Mouse (Mus musculus) liver, adult 2 months (tissue): ENCODE measurements around the gene Hoxd13. TPM values are rescaled to one million over a fixed set of nuclear protein-coding genes. Genes with fewer than 3 reads are reported as not detected.

Source experiments
- DNase-seq: peaks from one replicate; pipeline ENCODE4 v3.0.0-alpha.2; 2011; ENCODE audit warnings: low read depth, low spot score; ENCODE audit errors: extremely low read depth
- H3K27ac ChIP-seq: fragments of 200-500 bp; replicated peaks from 2 replicates; pipeline ENCODE4 v1.5.1; 2012; ENCODE audit warnings: low read depth, mild to moderate bottlenecking, control low read depth, inconsistent platforms, low read length; ENCODE audit not compliant: insufficient read depth
- H3K27me3 ChIP-seq: fragments of 200-500 bp; 2 replicates; pipeline ENCODE4 v1.6.1; 2012; ENCODE audit warnings: mild to moderate bottlenecking, moderate library complexity, low read length, inconsistent platforms; ENCODE audit not compliant: control insufficient read depth, insufficient read depth
- H3K36me3 ChIP-seq: fragments of 200-500 bp; 2 replicates; pipeline ENCODE4 v1.6.1; 2012; ENCODE audit warnings: low read length, inconsistent platforms; ENCODE audit not compliant: control insufficient read depth, insufficient read depth
- H3K4me1 ChIP-seq: fragments of 200-500 bp; 2 replicates; pipeline ENCODE4 v1.6.1; 2011; ENCODE audit warnings: low read length; ENCODE audit not compliant: control insufficient read depth, insufficient read depth
- H3K4me3 ChIP-seq: fragments of 200-500 bp; 2 replicates; pipeline ENCODE4 v1.5.1; 2011; ENCODE audit warnings: low read depth, mild to moderate bottlenecking, control low read depth, low read length, moderate library complexity; ENCODE audit not compliant: insufficient read depth
- H3K79me2 ChIP-seq: fragments of 200-500 bp; 2 replicates; pipeline ENCODE4 v1.6.1; 2012; ENCODE audit warnings: inconsistent platforms, mild to moderate bottlenecking, low read length, moderate library complexity; ENCODE audit not compliant: control insufficient read depth, insufficient read depth
- H3K9ac ChIP-seq: fragments of 200-500 bp; 2 replicates; pipeline ENCODE4 v1.6.1; 2012; ENCODE audit warnings: low read depth, mild to moderate bottlenecking, control low read depth, inconsistent platforms, low read length
- CTCF ChIP-seq: fragments of 200-500 bp; IDR thresholded peaks from 2 replicates; pipeline ENCODE4 v1.5.1; 2011; ENCODE audit warnings: low read depth, low read length, control low read depth
- POLR2A ChIP-seq: fragments of 200-500 bp; IDR thresholded peaks from 2 replicates; pipeline ENCODE4 v1.6.1; 2011; ENCODE audit warnings: low read length, control low read depth; ENCODE audit not compliant: insufficient read depth; ENCODE audit errors: extremely low read depth
- WGBS: fragments of 180-500 bp; shearing (Covaris S2); methylation state at CpG from one replicate; pipeline ENCODE4 v1.1.7; 2018; 5-methylcytosine and 5-hydroxymethylcytosine counted together
- polyA plus RNA-seq: library from polyadenylated mRNA; depleted of rRNA; stranded (reverse); fragments of >200 nt; gene quantifications from 2 replicates; pipeline ENCODE4 v1.2.3, GENCODE M21; 2012
- total RNA-seq: library from RNA; depleted of rRNA; stranded (reverse); fragments of >200 nt; gene quantifications from 2 replicates; pipeline ENCODE4 v1.2.3, GENCODE M21; 2014

Gene Hoxd13
- total and polyA plus RNA-seq, 2 experiments, result not detected

DNA sequence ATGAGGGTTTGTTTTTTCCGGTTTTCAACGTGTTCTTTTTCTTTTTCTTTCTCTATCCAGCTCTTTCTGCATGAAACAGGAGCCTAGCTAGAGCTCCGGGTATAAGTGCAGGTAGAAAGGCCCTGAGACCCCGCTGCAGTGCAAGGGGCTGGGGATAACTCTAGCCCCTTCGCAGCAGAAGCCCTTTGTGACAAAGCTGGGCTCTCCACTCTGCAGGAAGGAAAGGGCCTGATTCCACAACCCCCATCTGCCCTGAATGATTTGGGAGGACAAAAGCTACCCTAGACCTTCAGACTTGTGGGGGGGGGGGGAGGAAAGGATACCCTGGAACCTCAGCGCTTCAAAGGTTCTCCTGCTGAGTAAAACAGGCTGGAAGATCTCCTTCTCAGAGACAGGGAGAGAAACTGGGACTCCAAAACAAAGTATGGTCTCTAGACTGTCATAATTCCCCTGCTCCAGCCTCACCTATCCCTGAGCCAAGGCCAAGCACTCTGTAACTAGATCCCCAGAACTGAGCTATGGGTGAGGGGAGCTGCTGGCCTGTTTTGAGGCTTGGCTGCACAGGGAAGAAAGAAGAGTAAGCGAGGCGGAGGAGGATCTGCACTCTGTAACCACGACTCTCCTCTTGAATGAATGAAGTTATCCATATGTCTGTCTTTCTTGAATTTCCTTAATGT, 8.4 kb downstream of the Hoxd13 start:
- no peak for TF ChIP-seq POLR2A
- no peak for TF ChIP-seq CTCF
- Histone ChIP-seq H3K27ac (no peak overlapping the region), H3K9ac (no peak overlapping the region), H3K36me3 (no peaks in the 10 kb centered on the region), H3K27me3 (peaks cover 40% of the 10 kb centered on the region), H3K4me1 (peaks cover 4% of the 10 kb centered on the region; the same call in 1 of the 2 replicates), H3K79me2 (no peaks in the 10 kb centered on the region), H3K4me3 (no peak overlapping the region)
- no peak for DNase-seq
- 8% methylated on average over 9 of the region's 9 CpGs for WGBS

DNA sequence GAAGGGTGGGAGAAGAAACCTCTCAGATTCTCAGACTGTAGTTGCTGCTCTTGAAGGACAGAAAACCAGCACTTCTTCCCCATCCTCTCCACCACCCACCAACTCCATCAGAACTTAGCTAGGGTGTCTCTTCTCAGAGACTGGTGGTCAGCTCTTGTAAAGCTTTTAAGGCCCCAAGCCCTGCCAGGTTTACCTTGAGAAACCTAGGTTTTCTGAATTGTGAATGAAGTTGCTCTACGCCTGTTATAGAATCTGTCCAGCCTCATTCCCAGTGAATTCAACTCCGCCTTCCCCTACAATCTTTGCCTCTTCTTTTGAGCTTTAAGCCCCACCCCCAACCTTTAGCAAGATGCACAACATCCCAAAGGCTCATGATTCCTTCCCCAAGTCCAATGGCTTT, 9.0 kb downstream of the Hoxd13 start:
- TF ChIP-seq POLR2A, result no peak
- TF ChIP-seq CTCF, result no peak
- peaks cover 4% of the 10 kb centered on the region; the same call in 1 of the 2 replicates for H3K4me1 ChIP-seq
- WGBS, result 21% methylated on average over 2 of the region's 2 CpGs
- peaks cover 46% of the 10 kb centered on the region for H3K27me3 ChIP-seq
- H3K79me2 ChIP-seq, result no peaks in the 10 kb centered on the region
- no peak overlapping the region for H3K27ac ChIP-seq
- no peak overlapping the region for H3K4me3 ChIP-seq
- H3K9ac ChIP-seq, result no peak overlapping the region
- no peaks in the 10 kb centered on the region for H3K36me3 ChIP-seq
- no peak for DNase-seq

- Histone ChIP-seq H3K27ac (no peak within 1 kb of the TSS), H3K27me3 (peaks cover 48% of the 10 kb centered on the region), H3K4me3 (no peak within 1 kb of the TSS), H3K4me1 (no peaks in the 10 kb centered on the region; the same call in 1 of the 2 replicates), H3K36me3 (no peaks in the 10 kb centered on the region), H3K9ac (no peak within 1 kb of the TSS), H3K79me2 (no peaks in the 10 kb centered on the region)
- TF ChIP-seq CTCF (no peak), POLR2A (no peak)
- whole genome bisulfite sequencing, result 4% methylated on average over 15 of the region's 15 CpGs
- no peak for DNase-seq
Observed at GRCm38 (mm10) chr2:74678891-74679595, 10.9 kb downstream of the Hoxd13 start, which contains the start of gene Hoxd11. Gene Hoxd11, plus strand, starts transcription at chr2:74679557.

DNA sequence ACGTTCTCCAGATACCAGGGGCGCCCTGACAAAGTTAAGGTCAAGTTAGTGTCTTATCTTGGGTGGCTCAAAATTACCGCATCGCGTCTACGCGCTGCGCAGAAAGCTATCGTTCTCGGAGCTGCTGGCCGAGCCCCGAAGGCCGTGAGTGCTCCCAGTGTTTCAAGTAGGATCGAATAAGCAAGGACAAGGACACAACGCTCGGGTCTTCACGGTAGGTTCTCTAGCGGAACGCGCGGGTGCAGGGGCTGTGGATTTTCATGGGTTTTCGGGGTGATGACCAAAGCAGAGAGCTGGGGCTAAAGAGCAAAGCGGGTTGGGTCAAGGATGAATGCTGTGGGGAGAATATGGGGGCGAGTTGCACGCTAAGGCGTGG, 11.5 kb downstream of the Hoxd13 start:
- H3K4me1 ChIP-seq, result no peaks in the 10 kb centered on the region; the same call in 1 of the 2 replicates
- DNase-seq, result no peak
- H3K9ac ChIP-seq, result no peak overlapping the region
- H3K36me3 ChIP-seq, result no peaks in the 10 kb centered on the region
- TF ChIP-seq CTCF, result no peak
- TF ChIP-seq POLR2A, result no peak
- no peaks in the 10 kb centered on the region for H3K79me2 ChIP-seq
- H3K4me3 ChIP-seq, result no peak overlapping the region
- 4% methylated on average over 26 of the region's 26 CpGs for WGBS
- peaks cover 50% of the 10 kb centered on the region for H3K27me3 ChIP-seq
- no peak overlapping the region for H3K27ac ChIP-seq

GRCm38 (mm10) chr2:74679980-74680379, 11.9 kb downstream of the Hoxd13 start:
- DNase-seq, result no peak

More at GRCm38 (mm10) chr2:74679980-74680379, 11.9 kb downstream of the Hoxd13 start:
- Histone ChIP-seq H3K36me3 (no peaks in the 10 kb centered on the region), H3K27me3 (peaks cover 49% of the 10 kb centered on the region), H3K79me2 (no peaks in the 10 kb centered on the region), H3K4me1 (no peaks in the 10 kb centered on the region; the same call in 1 of the 2 replicates), H3K4me3 (no peak overlapping the region), H3K9ac (no peak overlapping the region), H3K27ac (no peak overlapping the region)
- TF ChIP-seq CTCF, result no peak
- TF ChIP-seq POLR2A, result no peak
- 3% methylated on average over 23 of the region's 23 CpGs for WGBS
